Mouse (Mus musculus) liver, adult (tissue): Measurements from ENCODE around the gene Grk3.

Experiments
- GATA4 ChIP-seq: IDR thresholded peaks from 2 replicates; pipeline ENCODE4 v1.6.1; 2014; ENCODE audit warnings: mild to moderate bottlenecking, low read length; ENCODE audit not compliant: insufficient replicate concordance

The Grk3 gene

DNA sequence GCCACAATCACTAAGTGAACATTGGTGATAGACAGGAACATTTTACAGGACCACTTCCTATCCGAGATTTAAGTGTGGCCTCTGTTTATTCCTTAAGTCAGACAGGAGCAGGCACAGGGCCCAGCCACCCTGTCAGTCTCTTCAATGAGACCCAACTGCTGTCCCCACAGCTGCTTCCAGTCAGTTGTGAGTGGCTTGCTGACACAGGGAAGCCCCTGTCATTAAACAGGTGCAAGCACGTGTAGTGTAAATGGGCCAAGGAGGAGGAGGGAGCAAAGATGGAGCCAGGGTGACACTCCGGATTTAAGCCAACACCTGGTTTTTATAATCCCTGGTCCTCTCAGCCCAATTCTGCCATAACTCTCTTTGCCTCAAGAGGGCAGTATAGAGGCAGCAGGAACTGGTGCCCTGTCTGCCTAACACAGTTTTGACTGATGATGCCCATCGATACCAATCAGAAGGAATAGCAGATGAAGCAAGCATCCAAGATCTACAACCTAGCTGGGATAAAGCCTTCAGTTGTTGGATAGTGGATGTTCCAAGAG lies 138.7 kb downstream of the Grk3 start:
- TF ChIP-seq GATA4 = no peak

DNA sequence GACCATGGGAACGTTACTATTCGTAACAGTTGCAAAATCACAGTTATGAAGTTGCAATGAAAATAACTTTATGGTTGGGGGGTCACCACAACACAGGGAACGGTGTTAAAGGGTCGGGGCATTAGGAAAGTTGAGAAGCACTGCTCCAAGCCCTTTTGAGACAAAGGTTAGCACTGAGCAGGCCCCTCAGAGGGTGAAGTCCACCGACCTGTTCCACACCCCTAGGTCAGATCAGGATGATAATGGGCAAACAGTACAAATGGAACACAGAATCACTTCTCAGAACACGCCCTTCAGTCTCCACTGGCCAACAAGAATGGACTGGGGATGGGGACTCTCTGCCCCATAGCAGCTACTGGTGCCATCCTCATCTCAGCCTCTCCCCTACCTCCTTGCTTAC lies 142.6 kb downstream of the Grk3 start:
- TF ChIP-seq GATA4 = no peak

DNA sequence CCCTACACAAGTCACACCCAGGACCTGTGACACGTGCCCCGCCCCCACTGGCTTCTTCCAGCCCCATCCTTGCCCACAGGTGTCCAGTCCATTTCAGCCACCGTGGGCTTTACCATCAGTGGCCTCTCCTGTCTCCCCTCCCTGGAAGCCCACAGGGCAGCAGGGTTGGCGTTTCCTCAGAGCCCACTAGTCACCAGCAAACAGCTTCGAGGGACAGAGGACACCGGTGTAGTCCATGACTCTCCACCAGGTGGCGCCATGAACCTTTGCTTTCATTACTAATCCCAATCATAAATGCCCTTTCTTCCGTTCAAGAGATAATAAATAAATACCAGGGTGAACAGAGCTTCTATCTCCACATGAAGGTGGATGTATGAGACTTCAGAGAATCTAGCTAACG lies 144.9 kb downstream of the Grk3 start:
- no peak for TF ChIP-seq GATA4

DNA sequence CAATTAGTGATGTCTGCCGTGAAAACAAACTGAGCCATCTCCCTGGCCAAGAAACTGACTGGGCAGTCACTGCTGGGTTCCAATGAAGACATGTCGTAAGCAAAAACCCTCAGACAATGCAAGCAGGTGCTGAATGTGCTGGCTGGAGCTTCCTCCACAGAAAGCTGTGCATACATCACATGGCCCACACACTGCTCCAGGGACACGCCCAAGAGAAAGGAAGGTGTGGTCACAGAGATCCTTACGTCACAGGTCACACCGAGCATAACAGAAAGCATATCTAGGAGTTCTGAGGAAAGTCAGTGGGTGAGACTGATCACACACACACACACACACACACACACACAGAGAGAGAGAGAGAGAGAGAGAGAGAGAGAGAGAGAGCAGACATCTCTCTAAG lies 147.0 kb downstream of the Grk3 start:
- no peak for TF ChIP-seq GATA4

DNA sequence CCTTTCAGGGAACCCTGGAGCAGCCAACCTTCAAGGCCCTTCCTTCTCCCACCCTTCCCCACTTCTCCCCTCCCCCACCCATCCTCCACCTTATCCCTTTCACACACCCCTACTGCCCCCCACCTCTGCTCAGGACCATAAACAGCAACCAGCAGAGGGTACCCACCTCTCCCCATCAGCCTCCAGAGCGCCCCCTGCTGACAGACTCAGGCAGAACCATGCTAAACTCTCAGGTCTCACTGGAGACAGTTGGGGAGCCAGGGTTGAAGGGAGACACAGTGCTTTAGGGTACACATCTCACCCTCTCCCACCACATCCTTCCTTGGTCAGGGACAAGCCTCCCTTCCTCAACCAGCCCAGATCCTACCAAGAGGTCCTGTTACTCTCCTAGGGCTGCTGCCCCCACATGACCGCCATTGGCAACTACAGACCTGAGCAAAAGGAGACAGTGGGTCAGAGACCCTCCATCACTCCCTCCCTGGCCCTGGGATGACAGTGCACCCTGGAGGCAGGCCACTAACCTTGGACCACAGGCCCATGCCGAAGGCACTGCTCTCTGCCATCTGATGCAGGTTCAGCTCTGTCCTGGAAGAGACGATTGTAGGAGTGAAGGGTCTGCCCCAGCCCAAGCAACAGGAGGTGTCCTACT lies 150.7 kb downstream of the Grk3 start:
- no peak for TF ChIP-seq GATA4
